Mouse (Mus musculus) testis, postnatal 14 days (tissue): ENCODE measurements around the gene Lmf1.

Experiments
- DNase-seq: peaks from one replicate; pipeline ENCODE4 v3.0.0; 2021; ENCODE audit warnings: low spot score

Lmf1 gene

GRCm38 (mm10) chr17:25643517-25644294 is 64.8 kb downstream of the Lmf1 start:
- no peak for DNase-seq

GRCm38 (mm10) chr17:25644761-25645160 is 65.9 kb downstream of the Lmf1 start:
- no peak for DNase-seq

- DNase-seq = no peak
Observed at GRCm38 (mm10) chr17:25645661-25646060, 66.8 kb downstream of the Lmf1 start.

GRCm38 (mm10) chr17:25647901-25648300 is 69.0 kb downstream of the Lmf1 start:
- DNase-seq = no peak

- no peak for DNase-seq
Observed at GRCm38 (mm10) chr17:25648678-25649216, 69.9 kb downstream of the Lmf1 start.

- no peak for DNase-seq
Observed at GRCm38 (mm10) chr17:25650726-25651125, 71.8 kb downstream of the Lmf1 start.

GRCm38 (mm10) chr17:25652272-25652671 is 73.4 kb downstream of the Lmf1 start:
- DNase-seq = no peak

GRCm38 (mm10) chr17:25656142-25656825 is 77.4 kb downstream of the Lmf1 start:
- no peak for DNase-seq

GRCm38 (mm10) chr17:25656826-25657189 is 77.9 kb downstream of the Lmf1 start:
- DNase-seq = no peak

- no peak for DNase-seq
Observed at GRCm38 (mm10) chr17:25663213-25663835, 84.4 kb downstream of the Lmf1 start.

- DNase-seq = no peak
Observed at GRCm38 (mm10) chr17:25665485-25665884, 86.6 kb downstream of the Lmf1 start.

- DNase-seq = no peak
Observed at GRCm38 (mm10) chr17:25665891-25666290, 87.0 kb downstream of the Lmf1 start.

- DNase-seq = no peak
Observed at GRCm38 (mm10) chr17:25668481-25669055, 89.7 kb downstream of the Lmf1 start.

- DNase-seq = no peak
Observed at GRCm38 (mm10) chr17:25672982-25673381, 94.1 kb downstream of the Lmf1 start.

GRCm38 (mm10) chr17:25677969-25678368 is 99.1 kb downstream of the Lmf1 start:
- no peak for DNase-seq

- no peak for DNase-seq
Observed at GRCm38 (mm10) chr17:25679818-25680217, 100.9 kb downstream of the Lmf1 start.

GRCm38 (mm10) chr17:25681636-25682035 is 102.8 kb downstream of the Lmf1 start:
- no peak for DNase-seq

GRCm38 (mm10) chr17:25686323-25686722 is 107.4 kb downstream of the Lmf1 start:
- no peak for DNase-seq

GRCm38 (mm10) chr17:25688922-25689321 is 110.0 kb downstream of the Lmf1 start:
- DNase-seq = no peak

- DNase-seq = no peak
Observed at GRCm38 (mm10) chr17:25696263-25696662, 117.4 kb downstream of the Lmf1 start.

GRCm38 (mm10) chr17:25698446-25698845 is 119.6 kb downstream of the Lmf1 start:
- DNase-seq = peak; percentile 60

- DNase-seq = no peak
Observed at GRCm38 (mm10) chr17:25700863-25701496, 122.1 kb downstream of the Lmf1 start.
